Mouse (Mus musculus) kidney, adult 2 months (tissue): ENCODE results near the gene Ncapg2.

Source experiments
- CTCF ChIP-seq: fragments of 200-500 bp; conservative IDR thresholded peaks from 2 replicates; pipeline ENCODE4 v1.5.1; 2011; ENCODE audit warnings: low read depth, mild to moderate bottlenecking, control low read depth, low read length, moderate library complexity, mixed read lengths; ENCODE audit not compliant: insufficient read depth, insufficient read length
- POLR2A ChIP-seq: fragments of 200-500 bp; IDR thresholded peaks from one replicate; pipeline ENCODE4 v1.6.1; 2011; ENCODE audit warnings: low read depth, low read length, control low read depth

- no peak for TF ChIP-seq CTCF
- no peak for TF ChIP-seq POLR2A
Observed at GRCm38 (mm10) chr12:116368857-116369256, 36.3 kb upstream of the Ncapg2 start.
